Mouse (Mus musculus) erythroblast, embryonic 14.5 days (primary cell): Measurements from ENCODE around the gene App. TPM values are rescaled to one million over a fixed set of nuclear protein-coding genes. Genes with fewer than 3 reads are reported as not detected.

Source experiments
- H3K27me3 ChIP-seq: 2 replicates; pipeline ENCODE4 v1.6.1; 2012; ENCODE audit warnings: inconsistent platforms; ENCODE audit not compliant: control insufficient read depth
- H3K36me3 ChIP-seq: 2 replicates; pipeline ENCODE4 v1.6.1; 2012; ENCODE audit warnings: mild to moderate bottlenecking, inconsistent platforms; ENCODE audit not compliant: control insufficient read depth
- H3K4me1 ChIP-seq: 2 replicates; pipeline ENCODE4 v1.6.1; 2012; ENCODE audit warnings: inconsistent platforms; ENCODE audit not compliant: control insufficient read depth
- H3K4me3 ChIP-seq: replicated peaks from 2 replicates; pipeline ENCODE3; 2012; ENCODE audit warnings: moderate library complexity, mild to moderate bottlenecking, inconsistent platforms
- H3K9me3 ChIP-seq: 2 replicates; pipeline ENCODE4 v1.6.1; 2012; ENCODE audit warnings: low read length, inconsistent platforms, mixed read lengths; ENCODE audit not compliant: control insufficient read depth
- GATA1 ChIP-seq: IDR thresholded peaks from 2 replicates; pipeline ENCODE4 v1.6.1; 2012; ENCODE audit warnings: low read length, inconsistent platforms, mixed read lengths
- TAL1 ChIP-seq: IDR thresholded peaks from 3 replicates; pipeline ENCODE4 v1.6.1; 2012; ENCODE audit warnings: low read length, inconsistent platforms, mixed read lengths
- polyA plus RNA-seq: library from polyadenylated mRNA; stranded (reverse); fragments of >175 nt; gene quantifications from 2 replicates; pipeline ENCODE4 v1.2.3, GENCODE M21; 2012

The App gene
- 0.08 and 0.16 TPM in 2 replicates for polyA plus RNA-seq

- no peak for TF ChIP-seq GATA1
- TF ChIP-seq TAL1: no peak
- Histone ChIP-seq H3K4me3 (peak within 1 kb of the TSS; percentile 71), H3K4me1 (peaks cover 11% of the 10 kb centered on the region), H3K9me3 (no peaks in the 10 kb centered on the region), H3K27me3 (peaks cover 30% of the 10 kb centered on the region), H3K36me3 (no peaks in the 10 kb centered on the region)
Measured at GRCm38 (mm10) chr16:85173373-85174081, at the start of gene App. Gene App (minus strand): TSS chr16:85173766.

GRCm38 (mm10) chr16:85215846-85216245 lies 42.3 kb upstream of the App start:
- H3K27me3 ChIP-seq: no peaks in the 10 kb centered on the region
- TF ChIP-seq TAL1: no peak
- TF ChIP-seq GATA1: no peak
- H3K4me1 ChIP-seq: no peaks in the 10 kb centered on the region
- H3K36me3 ChIP-seq: no peaks in the 10 kb centered on the region
- H3K9me3 ChIP-seq: no peaks in the 10 kb centered on the region
- H3K4me3 ChIP-seq: no peak overlapping the region

DNA sequence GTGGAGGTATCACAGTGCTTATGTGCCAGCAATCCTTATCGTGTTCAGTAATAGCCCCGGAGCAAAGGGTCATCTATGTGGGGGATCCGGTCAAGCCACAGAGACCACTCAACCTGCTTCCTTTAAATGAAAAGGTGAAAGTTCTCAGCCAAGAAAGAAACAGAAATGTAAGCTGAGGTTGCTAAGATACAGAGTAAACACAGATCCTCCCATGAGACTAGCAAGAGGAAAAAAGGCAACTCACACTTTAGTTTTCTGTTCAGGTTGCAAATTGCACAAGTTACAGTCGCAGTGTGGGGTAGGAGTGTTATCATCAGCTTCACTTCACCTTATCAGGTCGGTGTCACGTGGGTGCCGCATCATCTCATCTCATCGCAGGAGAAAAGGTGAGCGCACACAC lies 41.6 kb upstream of the App start:
- H3K27me3 ChIP-seq: no peaks in the 10 kb centered on the region
- TF ChIP-seq GATA1: no peak
- TF ChIP-seq TAL1: no peak

DNA sequence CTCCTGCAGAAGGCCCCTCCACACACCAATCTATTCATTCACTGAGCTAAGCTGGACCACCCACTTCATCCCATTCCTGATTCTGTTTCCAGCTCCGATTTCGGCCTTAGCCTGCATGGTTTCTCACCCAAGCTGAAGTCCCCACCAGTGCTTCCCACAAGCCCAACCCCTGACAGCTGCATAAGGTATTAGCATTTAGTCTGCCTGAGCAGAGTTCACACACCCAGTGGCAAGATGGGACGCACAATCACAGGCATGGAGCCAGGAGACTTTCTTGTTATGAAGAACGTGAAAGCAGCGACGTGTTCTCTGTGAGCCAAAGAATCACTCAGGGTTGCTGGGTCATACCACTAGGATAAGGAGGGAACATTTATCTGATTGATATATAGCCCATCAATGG lies 22.1 kb upstream of the App start:
- H3K4me1 ChIP-seq: no peaks in the 10 kb centered on the region
- TF ChIP-seq TAL1 (no peak), GATA1 (no peak)

More for the DNA sequence above, 41.6 kb upstream of the App start:
- Histone ChIP-seq H3K4me3 (no peak overlapping the region), H3K9me3 (no peaks in the 10 kb centered on the region), H3K36me3 (no peaks in the 10 kb centered on the region), H3K4me1 (no peaks in the 10 kb centered on the region)

DNA sequence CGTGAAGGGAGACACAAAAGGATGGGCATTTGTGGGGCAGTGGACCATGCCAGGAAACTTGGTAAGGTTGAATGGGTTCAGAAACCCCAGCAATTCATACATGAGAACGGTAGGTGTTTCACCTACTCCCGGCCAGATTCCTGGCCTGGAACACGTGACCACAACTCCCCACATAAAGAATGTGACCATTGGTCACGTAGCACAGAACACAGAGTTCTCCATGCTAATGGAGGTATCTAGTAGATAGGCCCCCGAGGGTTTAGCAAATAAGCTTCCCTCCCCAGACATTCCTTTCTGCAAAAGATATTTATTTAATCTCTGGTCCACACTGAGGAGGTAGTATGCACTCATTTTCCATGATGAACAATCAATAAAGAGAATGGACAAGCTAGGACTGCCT lies 21.6 kb upstream of the App start:
- H3K4me1 ChIP-seq: no peaks in the 10 kb centered on the region

More for the DNA sequence above, 22.1 kb upstream of the App start:
- H3K27me3 ChIP-seq: no peaks in the 10 kb centered on the region
- H3K36me3 ChIP-seq: no peaks in the 10 kb centered on the region
- H3K4me3 ChIP-seq: no peak overlapping the region
- H3K9me3 ChIP-seq: no peaks in the 10 kb centered on the region

GRCm38 (mm10) chr16:85181502-85181901 lies 7.9 kb upstream of the App start:
- H3K4me3 ChIP-seq: no peak overlapping the region
- no peaks in the 10 kb centered on the region for H3K27me3 ChIP-seq
- H3K9me3 ChIP-seq: no peaks in the 10 kb centered on the region
- TF ChIP-seq GATA1 (no peak), TAL1 (no peak)
- H3K36me3 ChIP-seq: no peaks in the 10 kb centered on the region
- no peaks in the 10 kb centered on the region for H3K4me1 ChIP-seq

More for the DNA sequence above, 21.6 kb upstream of the App start:
- TF ChIP-seq GATA1: no peak
- TF ChIP-seq TAL1: no peak
- Histone ChIP-seq H3K9me3 (no peaks in the 10 kb centered on the region), H3K27me3 (no peaks in the 10 kb centered on the region), H3K36me3 (no peaks in the 10 kb centered on the region), H3K4me3 (no peak overlapping the region)

DNA sequence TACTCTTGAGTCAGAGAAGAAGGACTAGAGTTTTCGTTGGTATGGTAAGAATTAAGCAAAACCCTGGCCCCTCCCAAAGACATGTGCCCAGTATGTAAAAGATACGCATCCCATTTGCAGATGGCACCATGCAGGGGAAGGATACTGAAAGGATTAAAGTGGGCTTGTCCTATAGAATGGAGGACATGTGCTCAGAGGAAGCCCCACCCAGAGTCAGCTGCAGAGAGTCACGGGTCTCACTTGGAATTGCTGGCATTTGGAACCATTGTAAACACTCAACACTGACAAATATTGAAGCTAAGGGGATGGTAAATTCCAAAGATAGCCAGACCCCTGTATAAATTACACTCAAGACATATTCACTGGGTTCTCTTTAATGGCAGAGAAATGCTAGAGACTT lies 7.1 kb upstream of the App start:
- no peak overlapping the region for H3K4me3 ChIP-seq
- no peaks in the 10 kb centered on the region for H3K4me1 ChIP-seq
- TF ChIP-seq TAL1 (no peak), GATA1 (no peak)
- H3K9me3 ChIP-seq: no peaks in the 10 kb centered on the region
- H3K27me3 ChIP-seq: no peaks in the 10 kb centered on the region
- H3K36me3 ChIP-seq: no peaks in the 10 kb centered on the region

DNA sequence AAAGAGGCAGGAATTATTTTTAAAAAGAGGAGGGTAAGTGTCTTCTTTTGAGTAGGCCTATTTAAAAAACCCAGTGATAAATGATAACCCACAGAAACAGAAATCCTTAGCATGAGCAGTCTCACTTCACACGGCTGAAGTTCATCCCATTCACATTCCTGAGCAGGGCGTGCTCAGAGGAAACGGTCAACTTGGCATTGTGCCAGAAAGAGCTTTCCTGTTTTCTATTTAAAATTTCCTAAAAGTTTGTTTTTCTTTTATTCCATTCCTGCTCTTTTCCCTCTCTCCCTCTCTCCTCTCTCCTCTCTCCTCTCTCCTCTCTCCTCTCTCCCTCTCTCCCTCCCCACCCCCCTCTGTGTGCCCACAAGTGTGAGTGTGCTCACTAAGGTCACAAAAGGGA lies 3.1 kb upstream of the App start:
- peaks cover 30% of the 10 kb centered on the region for H3K27me3 ChIP-seq
- TF ChIP-seq TAL1 (no peak), GATA1 (no peak)
- no peaks in the 10 kb centered on the region for H3K9me3 ChIP-seq

GRCm38 (mm10) chr16:85172571-85173372 lies 794 bp downstream of the App start:
- H3K4me1 ChIP-seq: peaks cover 11% of the 10 kb centered on the region

More for the DNA sequence above, 3.1 kb upstream of the App start:
- H3K4me1 ChIP-seq: peaks cover 11% of the 10 kb centered on the region
- no peak overlapping the region for H3K4me3 ChIP-seq
- no peaks in the 10 kb centered on the region for H3K36me3 ChIP-seq

More at GRCm38 (mm10) chr16:85172571-85173372, 794 bp downstream of the App start:
- no peaks in the 10 kb centered on the region for H3K9me3 ChIP-seq
- no peak for TF ChIP-seq GATA1
- no peak for TF ChIP-seq TAL1
- peaks cover 30% of the 10 kb centered on the region for H3K27me3 ChIP-seq
- peak overlapping the region; percentile 71 for H3K4me3 ChIP-seq
- no peaks in the 10 kb centered on the region for H3K36me3 ChIP-seq
